Mouse (Mus musculus) stomach, postnatal 0 days (tissue): ENCODE results near the gene 1700017N19Rik.

Source experiments
- CTCF ChIP-seq: IDR thresholded peaks from 2 replicates; pipeline ENCODE4 v1.5.1; 2016; ENCODE audit warnings: antibody characterized with exemption, low read depth, mild to moderate bottlenecking, moderate library complexity
- EP300 ChIP-seq: optimal IDR thresholded peaks from 2 replicates; pipeline ENCODE3; 2016; ENCODE audit warnings: antibody characterized with exemption

- no peak for TF ChIP-seq CTCF
- TF ChIP-seq EP300: no peak
These were observed 8.1 kb downstream of the 1700017N19Rik start for GRCm38 (mm10) chr10:100598339-100598738.
